Mouse (Mus musculus): ENCODE measurements at regions not wholly inside any gene's neighbourhood (a gene's known extent, or its start where the extent isn't known, plus 50 kb on each side); places are given as distances from the start of the nearest gene placed in this dataset.

- Histone ChIP-seq H3K4me3 (ENCODE audit: control insufficient read depth in 1 of 2, insufficient read depth in 1 of 2, low read depth in 2 of 2, low read length in 2 of 2) (no peak overlapping the region), H3K9ac (ENCODE audit: control insufficient read depth, low read depth, low read length, poor library complexity, severe bottlenecking) (no peak overlapping the region), H3K36me3 (ENCODE audit: control insufficient read depth in 1 of 2, insufficient read depth in 2 of 2, low read length in 2 of 2) (no peaks in the 10 kb centered on the region), H3K4me1 (ENCODE audit: control insufficient read depth in 1 of 2, insufficient read depth in 2 of 2, low read length in 2 of 2) (no peaks in the 10 kb centered on the region), H3K9me3 (replicated peaks; ENCODE audit: insufficient read depth, low read length) (no peaks in the 10 kb centered on the region), H3K27ac (ENCODE audit: control insufficient read depth, low read depth, low read length) (no peak overlapping the region), H3K79me2 (ENCODE audit: control insufficient read depth, insufficient read depth, low read length, poor library complexity) (no peaks in the 10 kb centered on the region), H3K27me3 (ENCODE audit: control insufficient read depth in 1 of 2, insufficient read depth in 2 of 2, low read length in 2 of 2) (no peaks in the 10 kb centered on the region)
- TF ChIP-seq ZKSCAN1 (IDR thresholded peaks at IDR 0.05; ENCODE audit: low read depth, low read length) (no peak), CHD1 (IDR thresholded peaks at IDR 0.05; ENCODE audit: low read depth, low read length) (no peak), GABPA (IDR thresholded peaks at IDR 0.05; ENCODE audit: low read depth, low read length) (no peak), RAD21 (IDR thresholded peaks at IDR 0.05; ENCODE audit: low read depth, low read length) (no peak), MAX (IDR thresholded peaks at IDR 0.05; ENCODE audit: low read length) (no peak)
- no peak for DNase-seq (ENCODE audit: low read depth, low spot score)
Measured at GRCm38 (mm10) chr1:124517543-124518171, 472.3 kb upstream of the Dpp10 start.

- H3K27me3 ChIP-seq (ENCODE audit: control insufficient read depth in 1 of 2, insufficient read depth in 2 of 2, low read length in 2 of 2), result no peaks in the 10 kb centered on the region
- no peak overlapping the region for H3K9ac ChIP-seq (ENCODE audit: control insufficient read depth, low read depth, low read length, poor library complexity, severe bottlenecking)
- no peak for TF ChIP-seq POLR2AphosphoS2 (IDR thresholded peaks at IDR 0.05; ENCODE audit: low read length)
- no peak for TF ChIP-seq JUND (IDR thresholded peaks at IDR 0.05; ENCODE audit: low read depth, low read length)
- TF ChIP-seq ZKSCAN1 (IDR thresholded peaks at IDR 0.05; ENCODE audit: low read depth, low read length), result no peak
- TF ChIP-seq ZNF384 (IDR thresholded peaks at IDR 0.05; ENCODE audit: low read depth, low read length), result no peak
- no peak for TF ChIP-seq ZC3H11A (IDR thresholded peaks at IDR 0.05; ENCODE audit: low read depth, low read length)
- no peak for TF ChIP-seq TBP (IDR thresholded peaks at IDR 0.05; ENCODE audit: low read depth, low read length)
- no peak for TF ChIP-seq CTCF (IDR thresholded peaks at IDR 0.05 in 2 of 3, conservative IDR thresholded peaks at IDR 0.05 in 1 of 3; ENCODE audit: control insufficient read depth in 1 of 3, insufficient read depth in 1 of 3, low read depth in 2 of 3, low read length in 3 of 3, poor library complexity in 1 of 3, severe bottlenecking in 1 of 3)
- TF ChIP-seq BHLHE40 (IDR thresholded peaks at IDR 0.05; ENCODE audit: borderline replicate concordance, low read depth, low read length), result no peak
- TF ChIP-seq NELFE (IDR thresholded peaks at IDR 0.05; ENCODE audit: low read depth, low read length), result no peak
- TF ChIP-seq HCFC1 (IDR thresholded peaks at IDR 0.05; ENCODE audit: low read depth, low read length), result no peak
- no peak for TF ChIP-seq E2F4 (IDR thresholded peaks at IDR 0.05; ENCODE audit: borderline replicate concordance, low read depth, low read length)
- no peak for TF ChIP-seq UBTF (IDR thresholded peaks at IDR 0.05; ENCODE audit: borderline replicate concordance, insufficient read depth, low read depth, low read length)
- no peak for TF ChIP-seq TCF12 (IDR thresholded peaks at IDR 0.05; ENCODE audit: low read depth, low read length)
- no peak for TF ChIP-seq NRF1 (IDR thresholded peaks at IDR 0.05; ENCODE audit: insufficient read depth, low read depth, low read length, poor library complexity, severe bottlenecking)
- TF ChIP-seq EP300 (IDR thresholded peaks at IDR 0.05; ENCODE audit: low read depth in 1 of 2, low read length in 2 of 2), result no peak
- no peak for TF ChIP-seq MAX (IDR thresholded peaks at IDR 0.05; ENCODE audit: low read length)
- TF ChIP-seq MYC (IDR thresholded peaks at IDR 0.05; ENCODE audit: low read depth, low read length), result no peak
- TF ChIP-seq KAT2A (conservative IDR thresholded peaks at IDR 0.05; ENCODE audit: low read depth, low read length), result no peak
- no peak for TF ChIP-seq SMC3 (IDR thresholded peaks at IDR 0.05; ENCODE audit: low read depth, low read length)
- no peak for TF ChIP-seq MYB (IDR thresholded peaks at IDR 0.05; ENCODE audit: low read depth, low read length)
- no peak overlapping the region for H3K27ac ChIP-seq (ENCODE audit: control insufficient read depth, low read depth, low read length)
- no peaks in the 10 kb centered on the region for H3K79me2 ChIP-seq (ENCODE audit: control insufficient read depth, insufficient read depth, low read length, poor library complexity)
- no peaks in the 10 kb centered on the region for H3K36me3 ChIP-seq (ENCODE audit: control insufficient read depth in 1 of 2, insufficient read depth in 2 of 2, low read length in 2 of 2)
- no peaks in the 10 kb centered on the region for H3K4me1 ChIP-seq (ENCODE audit: control insufficient read depth in 1 of 2, insufficient read depth in 2 of 2, low read length in 2 of 2)
- no peaks in the 10 kb centered on the region for H3K9me3 ChIP-seq (replicated peaks; ENCODE audit: insufficient read depth, low read length)
- DNase-seq (ENCODE audit: low read depth, low spot score), result no peak
- no peak overlapping the region for H3K4me3 ChIP-seq (ENCODE audit: control insufficient read depth in 1 of 2, insufficient read depth in 1 of 2, low read depth in 2 of 2, low read length in 2 of 2)
Measured at GRCm38 (mm10) chr1:124510492-124510891, 465.1 kb upstream of the Dpp10 start.
